Mouse (Mus musculus) urinary bladder, postnatal 10 days (tissue): ENCODE data around the gene Tasp1.
"Not testable (repeated sequence)": the region's sequence is repeated elsewhere in the genome, so short reads cannot be mapped to it uniquely, and the experiment has no call there.

Source experiments
- DNase-seq: peaks from one replicate; pipeline ENCODE4 v3.0.0; 2022; ENCODE audit warnings: low spot score

Gene Tasp1

DNA sequence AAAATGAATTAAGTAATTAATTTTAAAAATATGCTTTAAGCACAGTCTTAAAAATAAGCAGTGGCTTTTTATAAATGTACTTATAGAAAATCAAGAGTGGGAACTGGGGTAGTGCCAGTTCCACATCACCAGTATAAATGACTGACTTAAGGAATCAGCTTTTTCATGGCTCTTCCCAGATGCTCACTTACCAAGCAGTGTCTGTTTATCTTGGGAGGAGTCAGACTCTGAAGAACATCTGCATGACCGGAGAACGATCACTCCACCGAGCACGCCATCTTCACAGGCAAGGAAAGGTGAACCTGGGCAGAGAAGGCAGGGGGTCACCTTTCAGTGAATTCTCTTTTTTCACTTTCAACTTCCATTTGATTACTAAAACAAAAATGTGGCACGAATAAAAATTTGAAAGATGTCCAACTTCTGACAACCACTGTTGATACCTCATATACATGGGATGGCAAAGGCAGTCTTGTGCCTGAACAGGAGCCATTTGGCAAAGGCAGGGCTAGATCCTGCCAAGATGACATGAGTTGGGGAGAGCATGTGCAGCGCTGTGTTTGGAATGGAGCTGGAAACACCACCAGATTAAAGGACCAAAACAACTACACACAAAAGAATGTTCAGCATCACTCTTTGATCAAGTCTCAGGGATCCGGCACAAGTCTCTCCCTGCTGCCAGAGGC, 182.9 kb downstream of the Tasp1 start:
- no peak for DNase-seq

DNA sequence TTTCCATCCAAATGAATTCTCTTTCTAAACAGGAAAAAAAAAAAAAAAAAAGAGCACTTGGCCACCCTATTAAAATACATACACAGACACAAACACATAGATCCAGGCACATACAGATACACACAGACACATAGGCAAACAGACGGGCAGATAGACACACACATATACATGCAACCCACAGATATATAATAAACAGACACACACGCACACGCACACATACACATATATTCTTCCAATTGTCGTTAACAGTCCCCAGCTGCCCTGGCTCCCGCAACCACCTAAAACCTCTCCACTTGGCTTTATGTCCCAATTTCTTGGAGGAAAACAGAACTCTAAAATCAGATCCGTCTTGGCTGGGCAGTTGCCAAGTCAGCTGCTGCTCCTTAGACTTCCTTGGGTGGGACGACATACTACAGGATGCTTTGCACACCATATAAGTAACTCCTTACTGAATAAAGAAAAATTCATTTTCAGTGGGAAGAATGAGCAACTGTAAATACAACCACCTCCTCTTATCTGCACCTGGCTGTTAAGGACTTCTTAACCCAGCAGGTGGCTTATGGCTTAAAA, 188.5 kb downstream of the Tasp1 start:
- DNase-seq, result no peak

DNA sequence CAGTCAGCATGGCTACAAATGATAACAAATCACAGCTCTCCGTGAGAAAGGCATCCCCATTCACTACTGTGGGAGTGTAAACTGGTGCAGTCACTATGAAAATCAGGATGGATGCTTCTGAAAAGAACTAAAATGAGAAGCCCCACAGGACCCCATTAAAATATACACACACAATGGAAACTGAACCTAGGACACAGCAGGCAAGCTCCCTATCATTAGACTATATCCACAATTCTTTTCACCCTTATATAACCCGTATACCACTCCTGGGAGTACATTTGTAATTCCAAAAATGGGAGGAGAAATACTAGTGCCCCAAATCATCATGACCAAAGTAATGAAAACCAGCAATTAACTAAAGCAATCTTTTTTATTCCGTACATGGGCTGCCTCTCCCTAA, 190.7 kb downstream of the Tasp1 start:
- DNase-seq, result no peak

DNA sequence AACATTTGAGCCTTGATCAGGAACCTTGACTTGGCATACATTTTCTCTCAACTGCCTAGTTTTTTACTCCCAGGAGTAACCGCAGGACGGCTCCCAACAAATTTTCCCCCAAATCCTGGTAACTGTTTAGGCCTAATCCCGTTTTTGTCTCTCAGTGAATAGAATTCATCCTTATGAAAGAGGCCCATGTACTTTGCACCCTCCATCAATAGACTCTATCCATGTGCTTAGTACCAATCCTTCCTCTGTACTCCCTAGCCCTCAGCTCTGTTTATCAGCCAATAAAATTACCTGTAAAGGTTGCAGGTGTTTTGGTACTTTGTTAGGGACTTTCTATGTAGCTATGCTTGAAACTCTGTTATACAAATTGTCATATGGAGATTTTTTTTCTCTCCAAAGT, 192.4 kb downstream of the Tasp1 start:
- DNase-seq, result no peak

DNA sequence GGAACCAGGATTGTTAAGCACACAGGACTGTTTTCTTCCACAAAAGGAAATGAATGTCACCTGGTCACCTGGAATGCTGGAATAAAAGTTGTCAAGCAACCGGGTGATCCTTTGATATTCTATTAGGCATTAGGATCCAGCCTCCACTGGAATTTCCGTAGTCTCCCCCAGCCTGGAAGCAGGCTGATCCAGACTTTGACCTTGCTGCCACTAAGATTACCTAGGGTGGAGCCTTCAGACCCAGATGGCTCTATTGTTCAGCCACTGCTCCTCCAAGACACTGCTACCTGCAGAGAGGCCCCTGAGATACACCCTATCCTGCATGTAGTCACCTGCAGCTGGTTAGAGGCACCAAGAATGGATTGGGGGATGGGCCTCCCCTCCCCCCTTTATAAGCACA, 192.8 kb downstream of the Tasp1 start:
- no peak for DNase-seq

DNA sequence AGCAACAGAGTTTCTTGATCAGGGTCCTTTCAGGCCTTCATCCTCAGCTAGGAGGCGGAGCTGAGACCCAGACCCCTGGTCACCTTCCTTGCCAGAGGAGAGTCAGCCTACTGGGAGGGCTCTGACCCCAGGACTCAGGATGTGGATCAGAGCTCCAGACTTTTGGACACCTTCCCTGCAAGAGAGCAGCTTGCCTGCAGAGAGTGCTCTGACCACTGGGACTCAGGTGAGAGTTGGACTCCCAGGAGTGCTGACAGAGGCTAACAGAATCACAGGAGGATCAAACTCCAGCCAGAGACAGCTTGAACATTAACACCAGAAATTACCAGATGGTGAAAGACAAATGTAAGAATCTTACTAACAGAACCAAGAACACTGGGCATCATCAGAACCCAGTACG, 197.5 kb downstream of the Tasp1 start:
- DNase-seq, result not testable (repeated sequence)

DNA sequence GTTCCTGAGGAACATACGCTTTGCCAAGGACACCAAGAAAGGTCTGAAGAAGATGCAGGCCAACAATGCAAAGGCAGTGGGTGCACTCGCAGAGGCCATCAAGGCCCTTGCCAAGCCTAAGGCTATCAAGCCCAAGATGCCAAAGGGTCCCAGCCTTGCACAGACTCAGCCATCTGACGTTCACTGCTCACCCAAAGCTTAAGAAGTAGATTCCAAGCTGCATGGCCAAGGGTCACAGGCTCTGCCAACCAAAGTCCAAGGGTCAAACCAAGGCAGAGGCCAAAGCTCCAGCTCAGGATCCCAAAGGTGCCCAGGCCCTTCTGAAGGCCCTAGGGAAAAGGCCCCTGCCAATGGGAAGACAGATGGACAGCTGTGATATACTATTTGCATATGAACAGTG, 203.2 kb downstream of the Tasp1 start:
- DNase-seq, result not testable (repeated sequence)

DNA sequence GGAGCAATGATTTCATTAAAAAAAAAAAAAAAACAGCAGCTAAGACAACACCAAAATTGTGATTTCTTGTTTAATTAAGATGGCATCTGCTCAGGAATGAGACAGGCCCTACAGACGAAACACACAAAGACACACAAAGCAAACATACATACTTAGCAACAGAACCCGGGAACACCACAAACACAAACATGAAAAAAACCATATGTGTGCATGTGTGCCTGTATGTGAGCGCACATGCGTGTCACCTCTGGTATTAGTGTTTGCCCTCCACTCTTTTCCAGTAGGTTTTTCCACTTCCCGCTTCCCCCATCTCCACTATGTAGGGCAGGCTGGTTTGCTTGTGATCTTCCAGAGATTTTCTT, 206.5 kb downstream of the Tasp1 start:
- DNase-seq, result no peak

DNA sequence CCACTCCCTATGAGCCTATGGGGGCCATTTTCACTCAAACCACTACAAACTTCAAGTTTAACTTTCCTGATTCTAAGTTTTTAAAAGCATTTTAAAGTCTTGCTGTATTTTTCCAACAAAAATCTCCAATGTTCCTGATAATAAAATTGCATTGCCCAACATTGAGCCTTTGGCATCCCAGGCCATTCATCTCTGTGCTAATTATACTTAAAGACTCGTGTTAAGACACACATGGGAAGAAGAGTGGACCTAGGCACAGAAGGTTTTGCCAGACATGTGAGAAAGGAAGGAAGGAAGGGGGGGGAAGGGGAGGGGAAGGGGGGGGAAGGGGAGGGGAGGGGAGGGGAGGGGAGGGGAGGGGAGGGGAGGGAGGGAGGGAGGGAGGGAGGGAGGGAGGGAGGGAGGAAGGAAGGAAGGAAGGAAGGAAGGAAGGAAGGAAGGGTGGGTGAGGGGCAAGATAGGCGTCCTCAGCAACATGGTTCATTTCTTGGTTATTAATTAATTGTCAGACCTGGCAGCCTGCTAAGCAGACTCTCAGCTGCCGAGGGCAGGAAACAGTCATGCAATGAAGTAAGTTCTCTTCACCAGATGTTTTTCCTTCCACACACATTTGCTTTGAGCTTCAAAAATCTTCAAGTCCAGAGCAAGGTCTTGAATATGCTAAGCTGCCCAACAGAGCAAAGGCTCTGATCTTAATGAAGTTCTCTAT, 207.0 kb downstream of the Tasp1 start:
- no peak for DNase-seq

DNA sequence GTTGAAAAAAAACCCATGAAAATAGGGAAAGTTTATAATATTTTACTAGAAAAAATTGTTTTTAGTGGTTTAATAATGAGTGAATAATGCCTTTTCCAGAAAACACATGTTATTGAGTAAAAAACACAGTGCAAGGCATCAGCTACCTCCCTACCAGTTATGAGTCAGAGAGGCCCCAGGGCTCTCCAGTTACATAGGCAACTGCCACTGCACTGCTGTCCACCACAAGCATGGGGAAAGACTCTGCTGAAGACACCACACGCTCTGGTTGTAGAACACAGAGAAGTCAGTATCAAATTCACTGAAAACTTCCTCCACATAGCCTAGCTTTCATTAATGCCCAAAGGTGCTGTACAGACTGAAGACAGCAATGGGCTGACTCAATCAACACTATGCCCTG, 217.0 kb downstream of the Tasp1 start:
- no peak for DNase-seq

DNA sequence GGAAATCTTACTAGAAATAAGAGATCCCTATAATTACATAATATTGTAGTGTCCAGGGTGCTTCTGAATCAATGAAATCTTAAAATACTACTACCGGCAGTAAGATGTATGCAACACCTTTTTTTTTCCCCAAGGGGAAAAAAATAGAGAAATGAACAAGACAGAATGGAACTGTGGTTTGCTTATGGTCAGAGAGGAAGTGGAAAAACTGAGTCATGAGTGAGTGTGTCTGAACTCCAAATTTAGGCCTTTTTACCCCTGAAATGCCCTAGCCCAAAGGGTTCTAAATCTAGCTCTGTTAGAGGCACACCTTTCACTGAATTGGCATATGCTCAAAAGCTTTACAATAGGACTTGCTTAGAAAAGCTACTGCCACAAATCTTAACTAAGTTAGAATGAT, 225.2 kb downstream of the Tasp1 start:
- DNase-seq, result no peak

DNA sequence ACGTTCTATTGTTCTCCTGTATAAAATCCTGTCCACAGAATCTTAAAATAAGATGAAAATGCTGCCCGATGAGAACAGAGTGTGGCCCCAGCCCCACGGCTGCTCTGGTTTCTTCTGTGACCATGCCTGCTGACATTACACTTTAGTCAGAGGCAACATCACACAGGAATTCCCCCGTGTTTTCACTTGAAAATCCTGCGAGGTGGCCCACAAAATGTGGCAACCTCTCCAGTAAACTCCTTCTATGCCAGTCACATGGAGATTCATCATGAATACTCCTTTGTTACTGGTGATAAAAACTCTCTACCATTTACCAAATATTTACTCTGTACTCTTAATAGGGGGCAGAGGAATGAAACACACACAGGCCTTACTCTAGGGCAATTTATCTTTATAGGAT, 225.7 kb downstream of the Tasp1 start:
- DNase-seq, result no peak

DNA sequence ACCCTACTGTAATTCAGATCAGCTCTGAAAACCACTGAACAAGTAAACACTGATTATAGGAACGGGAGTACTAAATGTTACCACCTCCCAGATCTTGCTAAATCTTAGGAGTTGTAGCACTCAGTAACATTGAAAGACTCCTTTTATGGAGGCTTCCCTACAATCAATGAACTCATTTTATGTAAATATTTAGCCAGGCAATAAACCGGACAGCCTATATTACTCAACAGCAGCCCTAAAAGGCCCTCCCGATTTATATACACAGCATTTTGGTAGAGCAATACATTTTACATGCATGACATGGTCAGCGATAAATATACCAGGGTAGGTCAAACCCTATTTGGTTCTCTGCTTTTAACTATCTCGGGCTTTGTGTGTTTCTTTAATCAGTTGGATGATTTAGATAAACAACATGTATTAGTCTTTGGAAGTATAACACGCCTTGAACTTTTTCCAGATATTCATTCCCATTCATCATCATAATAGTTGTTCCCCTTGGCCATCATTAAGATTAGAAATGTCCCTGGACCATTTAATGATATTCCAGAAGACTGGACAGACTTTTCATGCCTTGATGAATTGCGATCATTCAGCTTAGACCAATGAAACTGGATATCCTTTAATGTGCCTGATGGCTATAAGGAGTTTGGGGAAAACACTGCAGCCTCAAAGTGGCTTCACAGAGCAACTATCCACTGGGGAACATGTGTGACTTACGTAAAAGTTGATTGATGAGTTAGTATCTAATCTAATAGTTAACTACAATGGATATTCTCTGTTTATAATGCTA, 244.8 kb downstream of the Tasp1 start:
- no peak for DNase-seq

DNA sequence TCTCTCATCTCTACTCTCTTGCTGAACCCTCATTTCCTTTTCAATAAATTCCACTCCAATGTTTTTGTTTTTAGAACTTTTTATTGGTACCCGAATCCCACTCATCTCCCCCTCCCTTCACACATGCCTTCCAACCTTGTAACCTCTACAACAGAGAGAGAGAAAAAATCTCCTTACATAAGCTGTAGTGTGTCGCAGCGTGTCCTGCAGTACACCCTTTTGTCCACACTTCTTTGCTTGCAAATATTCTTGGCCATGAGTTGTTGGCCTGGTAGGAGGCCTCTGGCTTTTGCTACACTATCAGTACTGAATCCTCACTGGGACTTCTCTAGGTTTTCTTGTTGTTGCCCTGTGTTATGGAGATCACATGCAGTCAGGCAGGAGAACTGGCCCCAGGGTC, 249.3 kb downstream of the Tasp1 start:
- DNase-seq, result no peak

DNA sequence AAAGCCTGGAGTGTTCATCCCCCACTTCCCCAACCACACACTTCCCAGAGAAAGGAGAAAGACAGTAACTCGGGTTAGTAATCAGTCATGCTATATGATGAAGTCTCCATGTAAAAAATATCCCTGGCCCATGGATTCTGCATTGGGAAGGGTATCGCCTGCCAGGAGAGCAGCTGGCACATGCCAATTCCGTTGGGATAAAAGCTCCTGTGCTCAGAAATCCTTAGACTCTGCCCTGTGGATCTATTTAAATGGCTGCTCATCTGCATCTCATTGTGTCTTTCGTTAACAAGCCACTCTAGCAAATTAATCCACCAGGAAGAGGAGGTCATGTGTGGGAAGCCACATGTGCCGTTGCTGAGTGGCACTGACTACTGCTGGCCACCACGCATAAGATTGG, 258.7 kb downstream of the Tasp1 start:
- DNase-seq, result no peak

DNA sequence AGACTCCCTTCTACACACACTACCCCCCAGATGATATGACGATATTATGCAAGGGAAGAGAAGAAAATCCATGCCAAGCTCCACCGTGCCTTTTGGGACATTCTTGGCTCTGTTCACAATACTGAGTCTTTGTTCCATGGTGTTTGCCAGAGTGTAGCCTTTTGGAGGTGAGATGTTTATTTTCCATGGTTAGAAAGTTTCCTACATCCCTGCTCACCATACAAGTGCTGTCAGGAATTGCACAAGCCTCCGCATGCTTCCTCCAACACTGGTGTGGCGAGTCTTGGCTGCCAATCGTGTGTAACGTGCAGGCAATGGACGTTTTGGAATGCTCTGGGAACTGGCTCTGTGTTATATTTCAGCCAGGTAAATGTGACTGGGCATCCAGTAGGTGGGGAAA, 262.6 kb downstream of the Tasp1 start:
- DNase-seq, result no peak

DNA sequence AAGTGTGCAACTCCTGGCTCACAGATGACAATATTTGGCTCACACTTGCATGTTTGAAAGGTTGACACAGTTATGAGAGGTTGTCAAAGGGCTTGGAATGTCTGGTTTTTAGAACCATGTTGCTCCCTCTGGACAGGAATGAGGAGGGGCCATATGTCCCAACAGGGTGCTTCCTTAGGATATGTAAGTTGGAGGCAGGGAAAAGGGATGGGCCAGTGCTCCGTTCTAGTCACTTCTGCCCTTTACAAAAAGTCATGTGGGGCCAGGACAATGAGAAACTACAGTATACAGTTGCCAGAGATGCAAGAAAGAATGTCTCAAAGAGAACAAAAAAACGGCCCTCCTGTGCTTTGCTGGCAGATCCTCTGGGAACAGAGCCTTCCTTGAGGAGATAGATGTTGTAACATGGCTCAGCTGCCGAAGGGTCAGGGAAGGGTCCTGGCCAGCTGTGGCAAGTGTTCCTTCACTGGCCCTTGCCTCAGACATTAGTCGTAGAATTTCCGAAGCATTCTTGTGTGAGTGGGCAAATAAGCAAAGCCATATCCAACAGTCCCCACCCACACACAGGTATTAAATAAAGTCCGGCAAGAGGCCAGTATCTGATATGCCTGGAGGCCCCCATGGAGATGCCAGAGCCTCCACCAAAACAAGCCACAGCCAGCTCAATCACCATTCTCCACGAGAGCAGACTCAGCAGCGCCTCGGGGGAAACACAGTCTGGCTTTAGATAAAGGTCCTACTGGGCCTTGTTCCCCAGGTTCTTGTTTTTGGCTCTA, 274.1 kb downstream of the Tasp1 start:
- DNase-seq, result no peak

DNA sequence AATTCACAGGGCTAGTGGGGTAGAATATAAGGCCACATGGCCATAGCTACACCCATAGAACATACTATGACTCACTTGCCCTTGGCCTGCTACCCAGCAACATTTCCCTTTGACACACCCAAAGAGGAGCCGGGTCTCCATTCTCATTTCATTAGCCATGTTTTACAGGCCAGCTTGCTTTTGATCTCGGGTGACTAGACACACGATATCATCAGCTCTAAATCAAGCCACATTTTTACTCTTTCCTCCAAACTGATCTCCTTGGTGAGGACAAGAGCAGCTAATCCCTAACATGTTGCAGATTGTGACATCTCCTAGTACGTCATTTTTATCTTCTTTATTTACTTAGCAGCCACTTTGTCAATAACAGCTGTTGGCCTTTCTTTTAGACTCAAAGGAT, 277.9 kb downstream of the Tasp1 start:
- no peak for DNase-seq

DNA sequence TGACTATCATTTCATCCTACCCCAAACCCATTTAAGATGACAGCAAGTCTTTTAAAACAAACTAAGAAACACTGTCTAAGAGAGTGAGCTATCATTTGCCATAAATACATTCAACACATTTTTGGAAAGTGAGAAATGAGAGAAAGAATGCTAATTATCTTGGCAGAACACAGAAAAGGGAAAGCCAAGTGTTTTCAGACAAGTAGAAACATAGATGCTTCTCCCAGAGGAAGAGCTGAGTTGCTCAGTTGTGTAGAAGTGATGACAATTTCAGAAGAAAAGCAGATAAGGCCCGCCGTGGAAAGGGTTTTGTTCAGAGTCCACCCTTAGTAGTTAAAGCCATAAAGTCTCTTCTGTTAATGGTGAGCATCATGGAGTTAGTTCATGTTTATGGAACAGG, 281.7 kb downstream of the Tasp1 start:
- DNase-seq, result no peak

DNA sequence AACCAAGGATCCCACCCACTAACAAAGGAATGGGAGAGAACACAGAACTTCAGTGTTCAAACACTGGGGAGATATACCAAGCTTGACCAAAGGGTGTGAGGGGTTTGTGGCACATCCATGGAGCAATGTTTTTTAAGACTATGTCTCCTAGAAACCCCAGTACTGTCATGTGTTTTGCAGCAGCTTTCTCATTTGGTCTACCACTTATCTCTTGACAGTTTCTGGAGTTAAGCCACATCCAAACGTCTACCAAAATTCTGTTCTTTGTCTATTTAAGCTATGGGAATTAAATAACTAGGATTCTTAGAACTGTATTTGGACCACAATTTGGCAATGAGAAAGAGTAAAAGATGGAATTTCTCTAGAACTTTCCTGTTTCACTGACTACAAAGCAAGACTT, 282.1 kb downstream of the Tasp1 start:
- no peak for DNase-seq
